Mouse (Mus musculus): ENCODE measurements around the gene Vmn2r87.

GRCm38 (mm10) chr10:130527926-130528325, 30.7 kb upstream of the Vmn2r87 start:
- TF ChIP-seq CTCF (IDR thresholded peaks at IDR 0.05; ENCODE audit: low read depth, low read length) (no peak), GATA1 (IDR thresholded peaks at IDR 0.05; ENCODE audit: borderline replicate concordance, low read length) (no peak), POLR2AphosphoS5 (IDR thresholded peaks at IDR 0.05; ENCODE audit: insufficient replicate concordance, low read depth, low read length) (no peak), TAL1 (conservative IDR thresholded peaks at IDR 0.05; ENCODE audit: low read depth, low read length) (no peak), GATA2 (IDR thresholded peaks at IDR 0.05; ENCODE audit: borderline replicate concordance, low read depth, low read length) (no peak)

Data from G1E (cell line).